Mouse (Mus musculus) central nervous system, embryonic 11.5 days (tissue): Measurements from ENCODE around the gene Stt3b. TPM values are rescaled to one million over a fixed set of nuclear protein-coding genes. Genes with fewer than 3 reads are reported as not detected.

Experiments used
- polyA plus RNA-seq: library from polyadenylated mRNA; depleted of rRNA; stranded (reverse); fragments of >200 nt; gene quantifications from 2 replicates; pipeline ENCODE4 v1.2.3, GENCODE M21; 2012; rRNA removed

The Stt3b gene
- polyA plus RNA-seq = 62.0 and 68.8 TPM in 2 replicates

GRCm38 (mm10) chr9:115310346-115311222, at the start of gene Stt3b:
Gene Stt3b, minus strand, starts transcription at chr9:115310421.

